In the genomic region with DNA sequence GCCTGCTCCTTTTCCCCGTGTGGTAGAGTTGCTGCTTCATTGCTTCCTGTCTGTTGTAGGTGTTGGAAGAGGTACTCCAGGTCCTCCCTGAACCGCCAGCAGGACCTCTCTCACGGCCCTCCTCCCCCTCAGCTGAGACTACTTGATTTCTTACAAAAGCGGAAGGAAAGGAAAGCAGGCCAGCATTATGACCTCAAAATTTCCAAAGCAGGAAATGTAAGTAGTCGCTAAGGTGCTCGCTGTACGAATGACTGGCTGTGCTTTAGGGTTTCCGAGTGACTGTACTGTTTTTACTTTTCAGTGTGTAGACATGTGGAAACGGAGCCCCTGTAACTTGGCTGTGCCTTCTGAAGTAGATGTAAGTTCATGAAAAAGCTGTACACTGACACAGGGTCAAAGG, we compare ENCODE assay signal across 20 mouse cellular contexts. TPM values are rescaled to one million over a fixed set of nuclear protein-coding genes. Genes with fewer than 3 reads are reported as not detected.
DNase-seq lines count a peak whose midpoint lies in the region; ATAC-seq and TF ChIP-seq lines count a peak whose summit lies in the region.
"Had no signal": no experiment of that assay in that cellular context is flagged by ENCODE, and none has a peak within 500 bp of the region (broad histone marks: within the 10 kb centered on the region; RNA-seq: fewer than 3 reads in every experiment).

No protein-coding gene starts in this region.

- intact Hi-C loops in heart, postnatal 36 days (cut with DNase I): no loop called here

- H3K9ac ChIP-seq in heart, embryonic 13.5 days: no peak overlapping the region
- H3K9ac ChIP-seq in intestine, embryonic 15.5 days: no peak overlapping the region
- H3K9ac ChIP-seq: embryonic facial prominence, embryonic 13.5 days; forebrain, embryonic 12.5 days; liver, embryonic 15.5 days; midbrain, embryonic 13.5 days; neural tube, embryonic 12.5 days had no signal

- no peak for TF ChIP-seq CTCF in spleen, adult 2 months (IDR thresholded peaks at IDR 0.05; ENCODE audit: extremely low read depth, insufficient read depth, insufficient read length, insufficient replicate concordance)

- H3K27ac ChIP-seq in heart, embryonic 13.5 days (replicated peaks): 0 out of 2 replicates have a peak overlapping the region, but pooled peaks have one; percentile 12
- peak overlapping the region; percentile 72 for H3K27ac ChIP-seq in spleen, adult 2 months (ENCODE audit: insufficient read depth, low read length)
- no peak overlapping the region for H3K27ac ChIP-seq in intestine, embryonic 15.5 days
- H3K27ac ChIP-seq in midbrain, embryonic 10.5 days (replicated peaks): no peak overlapping the region
- H3K27ac ChIP-seq: embryonic facial prominence, embryonic 13.5 days; forebrain, embryonic 12.5 days; liver, embryonic 15.5 days; midbrain, embryonic 13.5 days; neural tube, embryonic 12.5 days had no signal

- TF ChIP-seq POLR2A in spleen, adult 2 months (IDR thresholded peaks at IDR 0.05; ENCODE audit: low read depth, low read length): no peak

- H3K27me3 ChIP-seq in heart, embryonic 13.5 days (replicated peaks): no peaks in the 10 kb centered on the region
- no peaks in the 10 kb centered on the region for H3K27me3 ChIP-seq in spleen, adult 2 months (ENCODE audit: control insufficient read depth, insufficient read depth, low read length)
- no peaks in the 10 kb centered on the region for H3K27me3 ChIP-seq in splenic B cell, adult 2 months (ENCODE audit: control insufficient read depth, insufficient read depth, low read length, poor library complexity, severe bottlenecking)
- H3K27me3 ChIP-seq in intestine, embryonic 15.5 days (replicated peaks): no peaks in the 10 kb centered on the region
- no peaks in the 10 kb centered on the region for H3K27me3 ChIP-seq in midbrain, embryonic 10.5 days (ENCODE audit: low read depth, poor library complexity, severe bottlenecking)
- H3K27me3 ChIP-seq: embryonic facial prominence, embryonic 13.5 days; forebrain, embryonic 12.5 days; liver, embryonic 15.5 days; midbrain, embryonic 13.5 days; neural tube, embryonic 12.5 days; Patski had no signal

- H3K4me2 ChIP-seq in heart, embryonic 13.5 days: no peak overlapping the region
- no peak overlapping the region for H3K4me2 ChIP-seq in intestine, embryonic 15.5 days (replicated peaks)
- H3K4me2 ChIP-seq: embryonic facial prominence, embryonic 13.5 days; forebrain, embryonic 12.5 days; liver, embryonic 15.5 days; midbrain, embryonic 13.5 days; neural tube, embryonic 12.5 days had no signal

- no peak for ATAC-seq in heart, embryonic 13.5 days (ENCODE audit: extremely low read depth, insufficient number of reproducible peaks, low FRiP score, low TSS enrichment)
- peak; percentile 97 to 98 for ATAC-seq in hematopoietic stem cell, adult 5-6 weeks (replicated peaks in 1 of 2; ENCODE audit: insufficient read depth in 1 of 2, low FRiP score in 2 of 2, low TSS enrichment in 1 of 2, low read depth in 1 of 2, poor library complexity in 2 of 2, severe bottlenecking in 2 of 2)
- ATAC-seq in intestine, embryonic 15.5 days: no peak
- ATAC-seq: midbrain, embryonic 13.5 days; Patski had no signal

- H3K9me3 ChIP-seq in heart, embryonic 13.5 days: no peaks in the 10 kb centered on the region
- no peaks in the 10 kb centered on the region for H3K9me3 ChIP-seq in intestine, embryonic 15.5 days
- no peaks in the 10 kb centered on the region for H3K9me3 ChIP-seq in midbrain, embryonic 10.5 days (replicated peaks)
- H3K9me3 ChIP-seq: embryonic facial prominence, embryonic 13.5 days; forebrain, embryonic 12.5 days; liver, embryonic 15.5 days; midbrain, embryonic 13.5 days; neural tube, embryonic 12.5 days had no signal

- no peak for DNase-seq in heart, postnatal 36 days
- DNase-seq in spleen, adult 2 months (ENCODE audit: low read depth in 1 of 2, low spot score in 2 of 2): peak; percentile 40 to 71
- no peak for DNase-seq in spleen, postnatal 14 days (ENCODE audit: low spot score in 2 of 2)
- peak; percentile 80 for DNase-seq in splenic B cell, adult 2 months (ENCODE audit: low read depth, low spot score)
- DNase-seq in midbrain, embryonic 10.5 days (ENCODE audit: low spot score): no peak
- DNase-seq: adrenal gland, adult 8-10 months; cerebellum, postnatal 25 days; retina, postnatal 1 day had no signal

- H3K4me3 ChIP-seq in heart, embryonic 13.5 days: no peak overlapping the region
- no peak overlapping the region for H3K4me3 ChIP-seq in spleen, adult 2 months (ENCODE audit: extremely low read depth, insufficient read depth, insufficient read length)
- H3K4me3 ChIP-seq in intestine, embryonic 15.5 days (replicated peaks): no peak overlapping the region
- no peak overlapping the region for H3K4me3 ChIP-seq in midbrain, embryonic 10.5 days
- H3K4me3 ChIP-seq: embryonic facial prominence, embryonic 13.5 days; forebrain, embryonic 12.5 days; liver, embryonic 15.5 days; midbrain, embryonic 13.5 days; neural tube, embryonic 12.5 days had no signal

- H3K36me3 ChIP-seq in heart, embryonic 13.5 days: peaks cover 91% of the 10 kb centered on the region
- H3K36me3 ChIP-seq in spleen, adult 2 months (ENCODE audit: control insufficient read depth, insufficient read depth, low read length): peaks cover 39% of the 10 kb centered on the region
- peaks cover 17% of the 10 kb centered on the region for H3K36me3 ChIP-seq in splenic B cell, adult 2 months (ENCODE audit: control insufficient read depth, insufficient read depth, low read length, poor library complexity, severe bottlenecking)
- peaks cover 38% of the 10 kb centered on the region for H3K36me3 ChIP-seq in intestine, embryonic 15.5 days
- peaks cover 98% of the 10 kb centered on the region for H3K36me3 ChIP-seq in midbrain, embryonic 10.5 days

- WGBS in heart, embryonic 13.5 days: 63% methylated on average over 9 of the region's 9 CpGs
- 30% methylated on average over 9 of the region's 9 CpGs for WGBS in spleen, adult 2 months
- WGBS in intestine, embryonic 15.5 days: 84% methylated on average over 9 of the region's 9 CpGs
- 93% methylated on average over 9 of the region's 9 CpGs for WGBS in midbrain, embryonic 10.5 days

- H3K4me1 ChIP-seq in heart, embryonic 13.5 days: peaks cover 4% of the 10 kb centered on the region
- no peaks in the 10 kb centered on the region for H3K4me1 ChIP-seq in spleen, adult 2 months (ENCODE audit: control insufficient read depth, insufficient read depth, insufficient read length)
- H3K4me1 ChIP-seq in intestine, embryonic 15.5 days (replicated peaks): no peaks in the 10 kb centered on the region
- H3K4me1 ChIP-seq in midbrain, embryonic 10.5 days: no peaks in the 10 kb centered on the region
- H3K4me1 ChIP-seq: embryonic facial prominence, embryonic 13.5 days; forebrain, embryonic 12.5 days; liver, embryonic 15.5 days; midbrain, embryonic 13.5 days; neural tube, embryonic 12.5 days had no signal

RNA-seq across cellular contexts. Expression of a gene that starts 5.2 kb away (rescaled TPM):
- 0.32 and 0.48 TPM in 2 replicates for polyA plus RNA-seq in heart, embryonic 13.5 days (2015; fragmentation: Nextera tagmentation; extraction: Ambion mirVana)
- total RNA-seq in heart, postnatal 36 days (2021): not detected
- polyA plus RNA-seq in spleen, adult 2 months (2012; rRNA removed): not detected in 2 replicates
- total RNA-seq in hematopoietic stem cell, adult 5-6 weeks (2017): not detected in 2 replicates
- 0.28 TPM in 1 of 2 replicates, not detected in the other for polyA plus RNA-seq in intestine, embryonic 15.5 days (2015; fragmentation: Nextera tagmentation; extraction: Ambion mirVana)
- 0.36 and 0.56 TPM in 2 replicates for polyA plus RNA-seq in midbrain, embryonic 10.5 days (2016; fragmentation: Nextera tagmentation; extraction: Ambion mirVana)
- total RNA-seq: adrenal gland, adult 8-10 months; gastrocnemius, adult 18-20 months; left cerebral cortex, postnatal 25 days had no signal
- polyA plus RNA-seq: embryonic facial prominence, embryonic 13.5 days; hindbrain, embryonic 11.5 days; neural tube, embryonic 12.5 days had no signal

RNA-seq across cellular contexts. Expression of a gene that starts 16.4 kb away (rescaled TPM):
- polyA plus RNA-seq in heart, embryonic 13.5 days (2015; fragmentation: Nextera tagmentation; extraction: Ambion mirVana): 61.4 and 61.9 TPM in 2 replicates
- 10 to 100 TPM; 19.9 to 20.6 TPM for total RNA-seq in heart, postnatal 36 days (2021)
- polyA plus RNA-seq in spleen, adult 2 months (2012; rRNA removed): 51.3 and 55.7 TPM in 2 replicates
- 112 and 116 TPM in 2 replicates for total RNA-seq in hematopoietic stem cell, adult 5-6 weeks (2017)
- polyA plus RNA-seq in intestine, embryonic 15.5 days (2015; fragmentation: Nextera tagmentation; extraction: Ambion mirVana): 76.8 and 84.1 TPM in 2 replicates
- polyA plus RNA-seq in midbrain, embryonic 10.5 days (2016; fragmentation: Nextera tagmentation; extraction: Ambion mirVana): 101 and 117 TPM in 2 replicates

RNA-seq across cellular contexts. Expression of a gene that starts 26.2 kb away (rescaled TPM):
- 78.9 and 87.1 TPM in 2 replicates for polyA plus RNA-seq in heart, embryonic 13.5 days (2015; fragmentation: Nextera tagmentation; extraction: Ambion mirVana)
- total RNA-seq in heart, postnatal 36 days (2021): 10 to 100 TPM; 19.0 to 22.1 TPM
- polyA plus RNA-seq in spleen, adult 2 months (2012; rRNA removed): 24.3 and 25.5 TPM in 2 replicates
- 148 and 163 TPM in 2 replicates for total RNA-seq in hematopoietic stem cell, adult 5-6 weeks (2017)
- 100 and 110 TPM in 2 replicates for polyA plus RNA-seq in intestine, embryonic 15.5 days (2015; fragmentation: Nextera tagmentation; extraction: Ambion mirVana)
- polyA plus RNA-seq in midbrain, embryonic 10.5 days (2016; fragmentation: Nextera tagmentation; extraction: Ambion mirVana): 163 and 180 TPM in 2 replicates

RNA-seq across cellular contexts. Expression of a gene that starts 26.4 kb away (rescaled TPM):
- 33.7 and 35.1 TPM in 2 replicates for polyA plus RNA-seq in heart, embryonic 13.5 days (2015; fragmentation: Nextera tagmentation; extraction: Ambion mirVana)
- 10 to 100 TPM in 1 of 2 experiments, 1 to 10 TPM in 1; 9.9 to 11.5 TPM for total RNA-seq in heart, postnatal 36 days (2021)
- 5.5 and 7.6 TPM in 2 replicates for polyA plus RNA-seq in spleen, adult 2 months (2012; rRNA removed)
- 21.0 and 36.6 TPM in 2 replicates for total RNA-seq in hematopoietic stem cell, adult 5-6 weeks (2017)
- 62.6 and 66.0 TPM in 2 replicates for polyA plus RNA-seq in intestine, embryonic 15.5 days (2015; fragmentation: Nextera tagmentation; extraction: Ambion mirVana)
- polyA plus RNA-seq in midbrain, embryonic 10.5 days (2016; fragmentation: Nextera tagmentation; extraction: Ambion mirVana): 42.4 and 44.6 TPM in 2 replicates

RNA-seq across cellular contexts. Expression of a gene that starts 46.4 kb away (rescaled TPM):
- 0.75 and 1.1 TPM in 2 replicates for polyA plus RNA-seq in heart, embryonic 13.5 days (2015; fragmentation: Nextera tagmentation; extraction: Ambion mirVana)
- 1 to 10 TPM; 1.6 to 3.0 TPM for total RNA-seq in heart, postnatal 36 days (2021)
- 0.23 and 0.28 TPM in 2 replicates for polyA plus RNA-seq in spleen, adult 2 months (2012; rRNA removed)
- not detected in 2 replicates for total RNA-seq in hematopoietic stem cell, adult 5-6 weeks (2017)
- 1.5 and 1.6 TPM in 2 replicates for polyA plus RNA-seq in intestine, embryonic 15.5 days (2015; fragmentation: Nextera tagmentation; extraction: Ambion mirVana)
- polyA plus RNA-seq in midbrain, embryonic 10.5 days (2016; fragmentation: Nextera tagmentation; extraction: Ambion mirVana): 0.11 and 0.14 TPM in 2 replicates

Comparison
In these comparisons a context has a peak if more than half of its experiments do, and no peak if none do; other contexts are left out.
1. DNase-seq: peak in spleen, adult 2 months (2 of 2) and splenic B cell, adult 2 months (single experiment); none in heart, postnatal 36 days (0 of 2), spleen, postnatal 14 days (0 of 2) and midbrain, embryonic 10.5 days (single experiment).
2. ATAC-seq: peak in hematopoietic stem cell, adult 5-6 weeks (2 of 2); none in heart, embryonic 13.5 days (single experiment) and intestine, embryonic 15.5 days (single experiment).
3. H3K27ac ChIP-seq: peak in heart, embryonic 13.5 days (single experiment) and spleen, adult 2 months (single experiment); none in intestine, embryonic 15.5 days (single experiment) and midbrain, embryonic 10.5 days (single experiment).